Mouse (Mus musculus) bone marrow, adult 2 months (tissue): ENCODE data around the gene Fdps. TPM values are rescaled to one million over a fixed set of nuclear protein-coding genes. Genes with fewer than 3 reads are reported as not detected.

ENCODE experiments used
- H3K27ac ChIP-seq: fragments of 200-500 bp; 2 replicates; pipeline ENCODE4 v1.5.1; 2012; ENCODE audit warnings: low read depth, mild to moderate bottlenecking, control low read depth, inconsistent platforms, low read length; ENCODE audit not compliant: control insufficient read depth, poor library complexity, insufficient read depth
- H3K4me1 ChIP-seq: fragments of 200-500 bp; 2 replicates; pipeline ENCODE4 v1.6.1; 2011; ENCODE audit warnings: low read length; ENCODE audit not compliant: control insufficient read depth, insufficient read depth
- H3K4me3 ChIP-seq: fragments of 200-500 bp; replicated peaks from 2 replicates; pipeline ENCODE3; 2011; ENCODE audit warnings: mild to moderate bottlenecking, low read depth, low read length, control low read depth; ENCODE audit not compliant: control insufficient read depth
- CTCF ChIP-seq: fragments of 200-500 bp; IDR thresholded peaks from 2 replicates; pipeline ENCODE4 v1.5.1; 2011; ENCODE audit warnings: low read length, control low read depth; ENCODE audit not compliant: control insufficient read depth, insufficient read depth
- POLR2A ChIP-seq: fragments of 200-500 bp; IDR thresholded peaks from 2 replicates; pipeline ENCODE4 v1.6.1; 2011; ENCODE audit warnings: low read depth, mild to moderate bottlenecking, control low read depth, low read length, borderline replicate concordance; ENCODE audit not compliant: control insufficient read depth
- WGBS: fragments of 180-500 bp; shearing (Covaris S2); methylation state at CpG from one replicate; pipeline ENCODE4 v1.1.7; 2018; 5-methylcytosine and 5-hydroxymethylcytosine counted together
- polyA plus RNA-seq: library from polyadenylated mRNA; stranded (reverse); fragments of >200 nt; gene quantifications from 2 replicates; pipeline ENCODE4 v1.2.4, GENCODE M21; 2011; ENCODE audit warnings: low replicate concordance; ENCODE audit not compliant: missing spikeins, insufficient read depth, insufficient read length

Gene Fdps
- polyA plus RNA-seq, 1 experiment = 30.3 TPM

DNA sequence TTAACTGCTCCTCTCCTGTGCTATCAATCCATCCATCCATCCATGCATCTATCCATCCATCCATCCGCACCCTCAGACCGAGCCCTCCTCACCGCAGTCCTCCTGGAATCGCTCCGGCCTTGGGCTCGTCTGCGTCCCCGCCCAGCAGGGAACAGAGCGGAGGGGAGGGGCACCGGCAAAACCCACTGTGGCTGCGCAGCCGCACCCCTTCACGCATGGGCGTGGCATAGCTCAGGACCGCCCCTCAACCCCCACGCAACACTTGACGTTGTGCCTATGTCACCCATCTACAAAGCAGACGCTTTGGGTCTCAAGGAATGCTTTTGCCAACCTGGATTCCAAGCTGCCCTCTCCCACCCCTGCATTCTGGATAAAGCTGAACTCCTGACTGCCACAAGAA is 8.6 kb downstream of the Fdps start, which contains the start of gene Rusc1:
Gene Rusc1 (minus strand): TSS at position 137 of the 400 bp plus-strand sequence.
- WGBS = 14% methylated on average over 18 of the region's 18 CpGs
- TF ChIP-seq POLR2A (no peak), CTCF (no peak)
- no peak within 1 kb of the TSS for H3K4me3 ChIP-seq
- H3K27ac ChIP-seq = no peak within 1 kb of the TSS; the same call in 1 of the 2 replicates
- H3K4me1 ChIP-seq = no peaks in the 10 kb centered on the region; the same call in 1 of the 2 replicates

DNA sequence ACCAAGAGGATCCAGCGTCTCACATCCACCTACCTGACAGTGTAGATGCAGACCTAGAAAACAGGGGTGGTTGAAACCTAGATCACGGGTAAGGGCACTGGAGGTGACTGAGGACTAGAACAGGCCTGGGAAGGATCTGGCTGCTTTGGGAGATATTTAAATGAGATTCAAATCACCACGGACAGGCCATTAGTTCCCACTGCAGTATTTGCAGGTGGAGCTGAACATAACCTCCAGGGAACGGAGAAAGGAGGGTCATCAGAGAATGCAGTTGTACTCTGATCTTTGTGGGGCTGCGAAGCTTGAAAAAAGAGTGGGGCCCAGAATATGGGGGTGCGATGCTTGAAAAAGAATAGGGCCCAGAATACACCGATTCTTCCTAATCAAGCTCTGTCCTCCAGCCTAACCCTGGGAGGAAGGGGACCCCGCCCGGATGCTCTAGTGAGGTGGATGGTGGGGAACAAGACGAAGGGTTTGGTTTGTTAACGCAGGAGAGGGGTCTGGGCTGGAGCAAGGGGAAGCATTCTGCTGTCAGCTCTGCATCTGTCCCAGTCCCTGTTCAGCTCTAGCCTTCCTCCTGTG is 9.2 kb downstream of the Fdps start:
- Histone ChIP-seq H3K4me3 (no peak overlapping the region), H3K4me1 (no peaks in the 10 kb centered on the region; the same call in 1 of the 2 replicates), H3K27ac (no peak overlapping the region)
- no peak for TF ChIP-seq POLR2A
- TF ChIP-seq CTCF = no peak
- 33% methylated on average over 11 of the region's 11 CpGs for WGBS

GRCm38 (mm10) chr3:89091811-89092508 is 9.8 kb downstream of the Fdps start:
- Histone ChIP-seq H3K4me1 (no peaks in the 10 kb centered on the region; the same call in 1 of the 2 replicates), H3K27ac (no peak overlapping the region), H3K4me3 (no peak overlapping the region)
- WGBS = 26% methylated on average over 20 of the region's 20 CpGs
- no peak for TF ChIP-seq POLR2A
- no peak for TF ChIP-seq CTCF

DNA sequence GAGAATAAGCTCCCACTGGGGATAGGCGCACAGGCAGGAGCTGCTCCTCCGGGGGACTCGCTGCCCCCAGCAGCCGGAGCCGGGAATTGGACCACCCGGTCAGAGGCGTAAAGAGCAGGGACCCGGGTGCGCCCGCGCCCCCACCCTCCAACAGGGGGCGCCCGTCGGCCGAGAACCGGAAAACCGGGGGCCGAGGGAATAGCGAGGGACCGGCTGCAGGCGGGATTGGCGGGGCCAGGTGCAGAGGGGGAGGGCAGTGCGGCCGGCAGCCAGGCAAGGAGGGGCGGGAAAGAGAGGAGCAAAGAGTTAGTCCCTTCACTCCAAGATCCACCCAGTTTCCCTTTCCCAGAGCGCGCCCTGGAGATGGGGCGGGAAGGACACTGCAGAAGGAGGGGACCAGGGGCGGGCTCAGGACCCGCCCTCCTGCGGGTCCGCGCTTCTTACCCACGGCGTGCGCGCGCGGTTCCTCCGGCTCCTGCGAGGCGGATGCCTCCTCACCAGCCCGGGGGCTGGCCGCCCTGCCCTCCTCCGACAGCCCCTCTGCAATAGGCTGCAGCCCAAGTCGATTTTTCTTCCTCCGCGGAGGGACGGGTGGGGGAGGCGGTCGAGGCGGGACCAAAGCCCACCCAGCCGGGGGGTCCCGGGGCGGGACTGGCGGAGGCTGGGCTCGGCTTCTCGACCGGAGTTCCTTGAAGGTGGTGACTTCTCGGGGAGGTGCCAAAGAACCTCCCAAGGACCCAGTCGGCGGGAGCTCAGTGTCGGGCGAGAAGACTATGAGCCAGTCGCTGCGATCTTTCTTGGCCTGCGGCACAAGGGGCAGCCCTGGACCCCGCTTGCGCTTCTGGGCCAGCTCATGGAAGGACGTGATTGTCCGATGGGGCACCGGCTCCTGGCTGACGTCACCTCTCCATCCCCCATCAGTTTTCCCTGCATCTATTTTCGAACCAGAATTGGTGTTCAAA is 10.8 kb downstream of the Fdps start:
- H3K4me1 ChIP-seq = no peaks in the 10 kb centered on the region; the same call in 1 of the 2 replicates
- no peak overlapping the region for H3K27ac ChIP-seq
- TF ChIP-seq POLR2A (no peak), CTCF (peak; percentile 52; the same call in 1 of the 2 replicates)
- WGBS = under 1% methylated on average over 73 of the region's 74 CpGs
- H3K4me3 ChIP-seq = peak overlapping the region; percentile 67

GRCm38 (mm10) chr3:89089882-89090591 is 11.7 kb downstream of the Fdps start:
- under 1% methylated on average over 40 of the region's 40 CpGs for WGBS
- H3K4me3 ChIP-seq = peak overlapping the region; percentile 67
- no peak for TF ChIP-seq CTCF
- TF ChIP-seq POLR2A = peak; percentile 68
- no peaks in the 10 kb centered on the region; the same call in 1 of the 2 replicates for H3K4me1 ChIP-seq
- peak overlapping the region; percentile 26; the same call in 1 of the 2 replicates for H3K27ac ChIP-seq

DNA sequence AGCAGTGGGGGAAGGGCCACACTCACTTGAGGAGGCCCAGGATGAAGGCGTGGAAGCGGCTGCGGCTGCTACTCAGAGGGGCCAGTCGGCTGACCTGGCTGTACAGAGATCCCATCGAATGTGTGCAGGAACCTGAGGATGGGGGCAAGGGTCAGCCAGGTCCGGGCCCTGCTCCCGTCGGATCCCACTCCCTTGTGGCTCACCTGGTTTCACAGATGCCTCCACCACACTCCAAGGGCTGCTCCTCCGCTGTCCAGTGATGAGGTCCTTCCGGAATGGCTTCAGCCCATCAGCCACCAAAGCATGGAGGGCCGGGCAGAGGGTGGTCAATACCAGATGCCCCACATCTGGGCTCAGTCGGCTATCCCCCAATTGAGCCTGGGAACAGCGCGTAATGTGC is 12.8 kb downstream of the Fdps start:
- WGBS = 47% methylated on average over 14 of the region's 14 CpGs
- H3K4me1 ChIP-seq = no peaks in the 10 kb centered on the region; the same call in 1 of the 2 replicates
- peak overlapping the region; percentile 67 for H3K4me3 ChIP-seq
- no peak for TF ChIP-seq POLR2A
- TF ChIP-seq CTCF = no peak
- no peak overlapping the region for H3K27ac ChIP-seq

- peak; percentile 71 for TF ChIP-seq CTCF
- TF ChIP-seq POLR2A = no peak
- 10% methylated on average over 21 of the region's 21 CpGs for WGBS
- Histone ChIP-seq H3K4me1 (peaks cover 1% of the 10 kb centered on the region; the same call in 1 of the 2 replicates), H3K27ac (no peak overlapping the region), H3K4me3 (no peak overlapping the region)
Measured at GRCm38 (mm10) chr3:89087338-89088110, 14.2 kb downstream of the Fdps start.
